Mouse (Mus musculus) gastrocnemius, postnatal 4 days (tissue): ENCODE measurements around the gene Dhcr7. TPM values are rescaled to one million over a fixed set of nuclear protein-coding genes. Genes with fewer than 3 reads are reported as not detected.

Experiments
- DNase-seq, 2 experiments: peaks; one replicate each; pipeline ENCODE4 v3.0.0; 2021 to 2022; ENCODE audit warnings: low spot score in 2 of 2, mixed read lengths in 2 of 2
- microRNA-seq: library from miRNA; unstranded; fragments of <30 nt; microRNA quantifications from one replicate; pipeline ENCODE4 v1.2.0, GENCODE M21; 2021
- total RNA-seq, 2 experiments: library from RNA; stranded (reverse); gene quantifications; 2 replicates each; pipeline ENCODE4 v1.2.3; 2021

Gene Dhcr7
- total RNA-seq, 2 experiments from 2014 or later: 16.7 to 18.6 TPM

- no peak for DNase-seq
Measured at GRCm38 (mm10) chr7:143832611-143833010, 9.7 kb downstream of the Dhcr7 start.

- no peak for DNase-seq
Measured at GRCm38 (mm10) chr7:143833581-143834190, 10.7 kb downstream of the Dhcr7 start.

GRCm38 (mm10) chr7:143834316-143834715, 11.4 kb downstream of the Dhcr7 start:
- no peak for DNase-seq

GRCm38 (mm10) chr7:143834972-143835371, 12.0 kb downstream of the Dhcr7 start:
- DNase-seq: no peak

GRCm38 (mm10) chr7:143837705-143838358, 14.9 kb downstream of the Dhcr7 start:
- DNase-seq: no peak

- DNase-seq: no peak
Measured at GRCm38 (mm10) chr7:143840121-143840520, 17.2 kb downstream of the Dhcr7 start.

- no peak for DNase-seq
Measured at GRCm38 (mm10) chr7:143841301-143841700, 18.4 kb downstream of the Dhcr7 start.

GRCm38 (mm10) chr7:143848127-143848767, 25.3 kb downstream of the Dhcr7 start:
- DNase-seq: no peak

GRCm38 (mm10) chr7:143848768-143849482, 26.0 kb downstream of the Dhcr7 start:
- no peak for DNase-seq

- DNase-seq: no peak
Measured at GRCm38 (mm10) chr7:143866538-143866937, 43.6 kb downstream of the Dhcr7 start, which contains the start of gene Gm498. Gm498 (plus strand) TSS chr7:143866838.

GRCm38 (mm10) chr7:143868874-143869273, 45.9 kb downstream of the Dhcr7 start:
- no peak for DNase-seq

GRCm38 (mm10) chr7:143883717-143884116, 60.8 kb downstream of the Dhcr7 start:
- DNase-seq: no peak

- DNase-seq: no peak
Measured at GRCm38 (mm10) chr7:143891146-143891545, 68.2 kb downstream of the Dhcr7 start.

GRCm38 (mm10) chr7:143892361-143892760, 69.4 kb downstream of the Dhcr7 start:
- no peak for DNase-seq

Small RNA genes within 50 kb of the gene (microRNA-seq; reads per million reads assigned to microRNA genes)
- gene Gm22064: not detected

Other genes starting within 250 kb of the Dhcr7 start
- gene Cars, start 223.1 kb upstream of the Dhcr7 start, total RNA-seq: 10 to 100 TPM; 45.7 to 48.3 TPM
- under 1 TPM; 0.49 to 0.75 TPM for gene Tnfrsf26, start 194.4 kb upstream of the Dhcr7 start, total RNA-seq
- 1 to 10 TPM; 4.7 to 4.8 TPM for gene Tnfrsf22, start 173.5 kb upstream of the Dhcr7 start, total RNA-seq
- 1 to 10 TPM; 5.2 to 6.0 TPM for gene Tnfrsf23, start 137.3 kb upstream of the Dhcr7 start, total RNA-seq
- gene Osbpl5, start 66.2 kb upstream of the Dhcr7 start, total RNA-seq: 10 to 100 TPM; 57.0 to 58.7 TPM
- gene Mrgprg, start 56.2 kb upstream of the Dhcr7 start, total RNA-seq: not detected
- gene Mrgpre, start 38.6 kb upstream of the Dhcr7 start, total RNA-seq: 1 to 10 TPM; 1.7 to 2.7 TPM
- 1 to 10 TPM; 5.1 to 5.9 TPM for gene Nadsyn1, start 296 bp upstream of the Dhcr7 start, total RNA-seq
- not detected for gene Gm498, start 43.7 kb downstream of the Dhcr7 start, total RNA-seq
- under 1 TPM; 0.52 to 0.88 TPM for gene Shank2, start 178.8 kb downstream of the Dhcr7 start, total RNA-seq